Mouse (Mus musculus): ENCODE data around the gene Mdga1. TPM values are rescaled to one million over a fixed set of nuclear protein-coding genes. Genes with fewer than 3 reads are reported as not detected.
A peak's percentile ranks its signal among the peaks of the same experiment; 100 is the strongest.

The Mdga1 gene
- polyA plus RNA-seq, 1 experiment, result 2.5 TPM

- H3K36me3 ChIP-seq (ENCODE audit: control insufficient read depth, insufficient read depth), result no peaks in the 10 kb centered on the region
- TF ChIP-seq MYOD1 (IDR thresholded peaks at IDR 0.05; ENCODE audit: control insufficient read depth in 1 of 3, insufficient read length in 2 of 3, low read depth in 2 of 3), result peak; percentile 77 to 91 (median 84)
- peak in 1 of 3 experiments; percentile 49 for TF ChIP-seq MYOG (IDR thresholded peaks at IDR 0.05; ENCODE audit: control insufficient read depth in 1 of 3, insufficient read depth in 1 of 3, insufficient read length in 2 of 3, low read depth in 2 of 3)
- TF ChIP-seq TCF12 (IDR thresholded peaks at IDR 0.05; ENCODE audit: insufficient read depth, poor library complexity, severe bottlenecking), result peak; percentile 20
- no peak for TF ChIP-seq MAX (IDR thresholded peaks at IDR 0.05; ENCODE audit: low read depth)
- H3ac ChIP-seq (ENCODE audit: control insufficient read depth, insufficient read length), result no peak overlapping the region
- H3K4me3 ChIP-seq, result no peak overlapping the region
- no peaks in the 10 kb centered on the region for H3K79me2 ChIP-seq (ENCODE audit: control insufficient read depth, insufficient read depth)
- peak overlapping the region; percentile 78 for H3K4me2 ChIP-seq (ENCODE audit: low read depth)
- H3K27me3 ChIP-seq (ENCODE audit: control insufficient read depth, insufficient read depth, insufficient read length), result no peaks in the 10 kb centered on the region
These were observed 132.4 kb downstream of the Mdga1 start for GRCm38 (mm10) chr17:29837441-29837840.

GRCm38 (mm10) chr17:29834768-29835167 is 135.1 kb downstream of the Mdga1 start:
- Histone ChIP-seq H3K27me3 (ENCODE audit: control insufficient read depth, insufficient read depth, insufficient read length) (no peaks in the 10 kb centered on the region), H3K4me2 (ENCODE audit: low read depth) (no peak overlapping the region), H3ac (ENCODE audit: control insufficient read depth, insufficient read length) (no peak overlapping the region), H3K4me3 (no peak overlapping the region), H3K36me3 (ENCODE audit: control insufficient read depth, insufficient read depth) (no peaks in the 10 kb centered on the region), H3K79me2 (ENCODE audit: control insufficient read depth, insufficient read depth) (no peaks in the 10 kb centered on the region)
- TF ChIP-seq MYOD1 (IDR thresholded peaks at IDR 0.05; ENCODE audit: control insufficient read depth in 1 of 3, insufficient read length in 2 of 3, low read depth in 2 of 3) (peak in 2 of 3 experiments; percentile 21 to 61), MYOG (IDR thresholded peaks at IDR 0.05; ENCODE audit: control insufficient read depth in 1 of 3, insufficient read depth in 1 of 3, insufficient read length in 2 of 3, low read depth in 2 of 3) (peak in 2 of 3 experiments; percentile 19 to 22), REST (IDR thresholded peaks at IDR 0.05; ENCODE audit: insufficient read depth, insufficient read length) (no peak)

GRCm38 (mm10) chr17:29834333-29834732 is 135.6 kb downstream of the Mdga1 start:
- Histone ChIP-seq H3K4me2 (ENCODE audit: low read depth) (no peak overlapping the region), H3ac (ENCODE audit: control insufficient read depth, insufficient read length) (no peak overlapping the region), H3K4me3 (no peak overlapping the region), H3K36me3 (ENCODE audit: control insufficient read depth, insufficient read depth) (no peaks in the 10 kb centered on the region), H3K27me3 (ENCODE audit: control insufficient read depth, insufficient read depth, insufficient read length) (no peaks in the 10 kb centered on the region), H3K79me2 (ENCODE audit: control insufficient read depth, insufficient read depth) (no peaks in the 10 kb centered on the region)
- TF ChIP-seq REST (IDR thresholded peaks at IDR 0.05; ENCODE audit: insufficient read depth, insufficient read length) (no peak), MYOG (IDR thresholded peaks at IDR 0.05; ENCODE audit: control insufficient read depth in 1 of 3, insufficient read depth in 1 of 3, insufficient read length in 2 of 3, low read depth in 2 of 3) (no peak), MYOD1 (IDR thresholded peaks at IDR 0.05; ENCODE audit: control insufficient read depth in 1 of 3, insufficient read length in 2 of 3, low read depth in 2 of 3) (no peak), POLR2AphosphoS2 (IDR thresholded peaks at IDR 0.05; ENCODE audit: insufficient read length, low read depth) (no peak)

- Histone ChIP-seq H3K36me3 (ENCODE audit: control insufficient read depth, insufficient read depth) (no peaks in the 10 kb centered on the region), H3ac (ENCODE audit: control insufficient read depth, insufficient read length) (no peak overlapping the region), H3K27me3 (ENCODE audit: control insufficient read depth, insufficient read depth, insufficient read length) (no peaks in the 10 kb centered on the region), H3K4me2 (ENCODE audit: low read depth) (no peak overlapping the region), H3K4me3 (no peak overlapping the region), H3K79me2 (ENCODE audit: control insufficient read depth, insufficient read depth) (no peaks in the 10 kb centered on the region)
- no peak for TF ChIP-seq POLR2AphosphoS2 (IDR thresholded peaks at IDR 0.05; ENCODE audit: insufficient read length, low read depth)
- TF ChIP-seq E2F4 (IDR thresholded peaks at IDR 0.05; ENCODE audit: insufficient read depth), result no peak
- no peak for TF ChIP-seq REST (IDR thresholded peaks at IDR 0.05; ENCODE audit: insufficient read depth, insufficient read length)
- TF ChIP-seq MYOG (IDR thresholded peaks at IDR 0.05; ENCODE audit: control insufficient read depth in 1 of 3, insufficient read depth in 1 of 3, insufficient read length in 2 of 3, low read depth in 2 of 3), result no peak
- TF ChIP-seq USF1 (IDR thresholded peaks at IDR 0.05; ENCODE audit: low read depth), result no peak
- no peak for TF ChIP-seq CEBPB (IDR thresholded peaks at IDR 0.05; ENCODE audit: insufficient read depth, poor library complexity, severe bottlenecking)
- no peak for TF ChIP-seq MAX (IDR thresholded peaks at IDR 0.05; ENCODE audit: low read depth)
- TF ChIP-seq TCF3 (IDR thresholded peaks at IDR 0.05; ENCODE audit: insufficient read length, low read depth), result no peak
- TF ChIP-seq SRF (IDR thresholded peaks at IDR 0.05; ENCODE audit: control insufficient read depth, insufficient read length, low read depth), result no peak
- TF ChIP-seq MYOD1 (IDR thresholded peaks at IDR 0.05; ENCODE audit: control insufficient read depth in 1 of 3, insufficient read length in 2 of 3, low read depth in 2 of 3), result no peak
- no peak for TF ChIP-seq POLR2A (IDR thresholded peaks at IDR 0.05; ENCODE audit: insufficient read length, low read depth)
- TF ChIP-seq TCF12 (IDR thresholded peaks at IDR 0.05; ENCODE audit: insufficient read depth, poor library complexity, severe bottlenecking), result no peak
These were observed 138.2 kb downstream of the Mdga1 start for GRCm38 (mm10) chr17:29831696-29832095.

GRCm38 (mm10) chr17:29829136-29829535 is 140.8 kb downstream of the Mdga1 start:
- no peaks in the 10 kb centered on the region for H3K79me2 ChIP-seq (ENCODE audit: control insufficient read depth, insufficient read depth)
- H3K4me3 ChIP-seq, result peak overlapping the region; percentile 18
- H3K27me3 ChIP-seq (ENCODE audit: control insufficient read depth, insufficient read depth, insufficient read length), result no peaks in the 10 kb centered on the region
- TF ChIP-seq E2F4 (IDR thresholded peaks at IDR 0.05; ENCODE audit: insufficient read depth) (no peak), TCF12 (IDR thresholded peaks at IDR 0.05; ENCODE audit: insufficient read depth, poor library complexity, severe bottlenecking) (no peak), POLR2A (IDR thresholded peaks at IDR 0.05; ENCODE audit: insufficient read length, low read depth) (no peak), MYOD1 (IDR thresholded peaks at IDR 0.05; ENCODE audit: control insufficient read depth in 1 of 3, insufficient read length in 2 of 3, low read depth in 2 of 3) (peak in 1 of 3 experiments; percentile 40), CEBPB (IDR thresholded peaks at IDR 0.05; ENCODE audit: insufficient read depth, poor library complexity, severe bottlenecking) (no peak), MAX (IDR thresholded peaks at IDR 0.05; ENCODE audit: low read depth) (no peak), SRF (IDR thresholded peaks at IDR 0.05; ENCODE audit: control insufficient read depth, insufficient read length, low read depth) (no peak), MYOG (IDR thresholded peaks at IDR 0.05; ENCODE audit: control insufficient read depth in 1 of 3, insufficient read depth in 1 of 3, insufficient read length in 2 of 3, low read depth in 2 of 3) (peak in 1 of 3 experiments; percentile 13), REST (IDR thresholded peaks at IDR 0.05; ENCODE audit: insufficient read depth, insufficient read length) (no peak), TCF3 (IDR thresholded peaks at IDR 0.05; ENCODE audit: insufficient read length, low read depth) (no peak), POLR2AphosphoS2 (IDR thresholded peaks at IDR 0.05; ENCODE audit: insufficient read length, low read depth) (no peak), USF1 (IDR thresholded peaks at IDR 0.05; ENCODE audit: low read depth) (no peak)
- H3ac ChIP-seq (ENCODE audit: control insufficient read depth, insufficient read length), result no peak overlapping the region
- peak overlapping the region; percentile 48 for H3K4me2 ChIP-seq (ENCODE audit: low read depth)
- no peaks in the 10 kb centered on the region for H3K36me3 ChIP-seq (ENCODE audit: control insufficient read depth, insufficient read depth)
